In the genomic region with DNA sequence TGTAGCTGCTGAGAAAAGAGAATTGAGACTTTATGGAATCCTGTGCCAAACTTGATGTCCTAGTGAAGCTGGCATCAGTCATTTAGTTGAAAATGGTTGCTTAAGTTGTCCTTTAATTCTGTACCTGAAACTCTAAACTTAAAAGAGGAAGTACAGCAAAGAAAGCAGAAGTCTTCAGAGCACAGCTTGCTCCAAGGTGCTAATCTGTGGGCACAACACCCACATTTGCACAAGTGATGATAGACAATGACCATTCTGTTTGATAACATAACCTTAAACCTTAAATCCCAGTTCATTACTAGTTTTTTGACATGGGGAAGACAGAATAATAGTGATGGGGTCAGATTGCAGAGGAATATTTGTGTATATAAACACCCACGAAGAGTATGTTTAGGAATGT, we compare ENCODE assay signal across 26 mouse cellular contexts. TPM values are rescaled to one million over a fixed set of nuclear protein-coding genes. Genes with fewer than 3 reads are reported as not detected.
DNase-seq lines count a peak whose midpoint lies in the region; ATAC-seq and TF ChIP-seq lines count a peak whose summit lies in the region.
"Had no signal": no experiment of that assay in that cellular context is flagged by ENCODE, and none has a peak within 500 bp of the region (broad histone marks: within the 10 kb centered on the region; RNA-seq: fewer than 3 reads in every experiment).

No protein-coding gene starts in this region.

- H3K27ac ChIP-seq in intestine, embryonic 15.5 days, result no peak overlapping the region
- no peak overlapping the region for H3K27ac ChIP-seq in midbrain, postnatal 0 days (ENCODE audit: low read depth, low read length)
- H3K27ac ChIP-seq: embryonic facial prominence, embryonic 12.5 days; forebrain, embryonic 15.5 days; hindbrain, embryonic 12.5 days had no signal

- H3K9me3 ChIP-seq in G1E (replicated peaks), result no peaks in the 10 kb centered on the region
- no peaks in the 10 kb centered on the region for H3K9me3 ChIP-seq in intestine, embryonic 15.5 days
- no peaks in the 10 kb centered on the region for H3K9me3 ChIP-seq in midbrain, postnatal 0 days (ENCODE audit: low read length)
- H3K9me3 ChIP-seq: embryonic facial prominence, embryonic 12.5 days; forebrain, embryonic 15.5 days; heart, embryonic 12.5 days; hindbrain, embryonic 12.5 days had no signal

- ATAC-seq in G1E (ENCODE audit: extremely low read depth, insufficient number of reproducible peaks, low FRiP score, poor library complexity, severe bottlenecking), result peak; percentile 80
- ATAC-seq in common myeloid progenitor, adult 5-6 weeks (replicated peaks; ENCODE audit: low read depth, poor library complexity, severe bottlenecking), result peak; percentile 80
- ATAC-seq in megakaryocyte progenitor cell, adult 5-6 weeks (replicated peaks; ENCODE audit: poor library complexity), result peak; percentile 65
- no peak for ATAC-seq in intestine, embryonic 15.5 days
- ATAC-seq in midbrain, postnatal 0 days (ENCODE audit: low FRiP score), result no peak
- ATAC-seq: forebrain, embryonic 15.5 days; hindbrain, embryonic 16.5 days; inflammation-experienced regulatory T-cells, adult 6 months had no signal

- H3K36me3 ChIP-seq in G1E (replicated peaks), result no peaks in the 10 kb centered on the region
- H3K36me3 ChIP-seq in intestine, embryonic 15.5 days, result no peaks in the 10 kb centered on the region
- H3K36me3 ChIP-seq in midbrain, postnatal 0 days (ENCODE audit: insufficient read depth, low read length), result no peaks in the 10 kb centered on the region
- H3K36me3 ChIP-seq: embryonic facial prominence, embryonic 12.5 days; forebrain, embryonic 15.5 days; heart, embryonic 12.5 days; hindbrain, embryonic 12.5 days had no signal

- peaks cover 59% of the 10 kb centered on the region for H3K4me1 ChIP-seq in G1E (ENCODE audit: insufficient read depth, low read depth, low read length)
- H3K4me1 ChIP-seq in intestine, embryonic 15.5 days (replicated peaks), result no peaks in the 10 kb centered on the region
- no peaks in the 10 kb centered on the region for H3K4me1 ChIP-seq in midbrain, postnatal 0 days (ENCODE audit: insufficient read depth, low read length)
- H3K4me1 ChIP-seq: embryonic facial prominence, embryonic 12.5 days; forebrain, embryonic 15.5 days; heart, embryonic 12.5 days; hindbrain, embryonic 12.5 days had no signal

- intact Hi-C loops in heart, postnatal 14 days (cut with DNase I), result no loop called here

- 45% methylated on average over 1 of the region's 1 CpGs for WGBS in intestine, embryonic 15.5 days
- WGBS in midbrain, postnatal 0 days, result 89% methylated on average over 1 of the region's 1 CpGs

- TF ChIP-seq CTCF in G1E (IDR thresholded peaks at IDR 0.05; ENCODE audit: low read depth, low read length), result no peak
- TF ChIP-seq CTCF in midbrain, postnatal 0 days (IDR thresholded peaks at IDR 0.05), result no peak

- DNase-seq in 416B (ENCODE audit: low read depth) (peak; percentile 67), G1E (ENCODE audit: low spot score) (peak; percentile 8)
- DNase-seq in heart, postnatal 14 days, result no peak
- no peak for DNase-seq in lung, postnatal 10 days
- no peak for DNase-seq in midbrain, postnatal 0 days (ENCODE audit: low spot score)
- DNase-seq: adrenal gland, adult 2 months; adrenal gland, postnatal 36 days; cerebellum, adult 11 months; cerebellum, adult 8-10 months; cerebellum, postnatal 14 days; gastrocnemius, postnatal 10 days; heart, postnatal 36 days had no signal

- no peak overlapping the region for H3K4me2 ChIP-seq in intestine, embryonic 15.5 days (replicated peaks)
- no peak overlapping the region for H3K4me2 ChIP-seq in midbrain, postnatal 0 days (ENCODE audit: low read depth, low read length, poor library complexity, severe bottlenecking)
- H3K4me2 ChIP-seq: embryonic facial prominence, embryonic 12.5 days; forebrain, embryonic 15.5 days; heart, embryonic 12.5 days; hindbrain, embryonic 12.5 days had no signal

- no peaks in the 10 kb centered on the region for H3K27me3 ChIP-seq in G1E (ENCODE audit: insufficient read depth, low read length)
- no peaks in the 10 kb centered on the region for H3K27me3 ChIP-seq in intestine, embryonic 15.5 days (replicated peaks)
- no peaks in the 10 kb centered on the region for H3K27me3 ChIP-seq in midbrain, postnatal 0 days (ENCODE audit: insufficient read depth, low read length)
- H3K27me3 ChIP-seq: embryonic facial prominence, embryonic 12.5 days; forebrain, embryonic 15.5 days; heart, embryonic 12.5 days; hindbrain, embryonic 12.5 days had no signal

- no peak overlapping the region for H3K9ac ChIP-seq in intestine, embryonic 15.5 days
- H3K9ac ChIP-seq in midbrain, postnatal 0 days (replicated peaks; ENCODE audit: low read length, poor library complexity, severe bottlenecking), result no peak overlapping the region
- H3K9ac ChIP-seq: embryonic facial prominence, embryonic 12.5 days; forebrain, embryonic 15.5 days; heart, embryonic 12.5 days; hindbrain, embryonic 12.5 days had no signal

- no peak overlapping the region for H3K4me3 ChIP-seq in G1E (ENCODE audit: low read depth, low read length)
- no peak overlapping the region for H3K4me3 ChIP-seq in intestine, embryonic 15.5 days (replicated peaks)
- no peak overlapping the region for H3K4me3 ChIP-seq in midbrain, postnatal 0 days (ENCODE audit: low read depth, low read length)
- H3K4me3 ChIP-seq: embryonic facial prominence, embryonic 12.5 days; forebrain, embryonic 15.5 days; heart, embryonic 12.5 days; hindbrain, embryonic 12.5 days had no signal

RNA-seq across cellular contexts. Expression of gene Retnlg, which starts 3.8 kb away (rescaled TPM):
- total RNA-seq in G1E (2014; fragmentation: Nextera tagmentation) (not detected in 2 replicates), G1E (2017) (not detected in 2 replicates)
- not detected in 2 replicates for polyA plus RNA-seq in G1E (2012)
- total RNA-seq in common myeloid progenitor, adult 5-6 weeks (2017), result 5.0 and 8.2 TPM in 2 replicates
- 131 and 143 TPM in 2 replicates for total RNA-seq in megakaryocyte progenitor cell, adult 5-6 weeks (2015)
- total RNA-seq in megakaryocyte progenitor cell, adult 5-6 weeks (2017), result 34.6 and 51.2 TPM in 2 replicates
- total RNA-seq in heart, postnatal 14 days (2021), result 1 to 10 TPM; 1.1 to 1.2 TPM
- polyA plus RNA-seq in intestine, embryonic 15.5 days (2015; fragmentation: Nextera tagmentation; extraction: Ambion mirVana), result 1.6 and 1.9 TPM in 2 replicates
- total RNA-seq in midbrain, postnatal 0 days (2014; rRNA removed), result not detected in 2 replicates
- polyA plus RNA-seq in midbrain, postnatal 0 days (2015; fragmentation: Nextera tagmentation; extraction: Ambion mirVana), result 0.72 and 0.85 TPM in 2 replicates
- polyA plus RNA-seq: adrenal gland, adult 2 months; forebrain, embryonic 11.5 days; heart, embryonic 12.5 days; inflammation-experienced regulatory T-cells, adult 6 months had no signal

RNA-seq across cellular contexts. Expression of gene Retnla, which starts 26.3 kb away (rescaled TPM):
- total RNA-seq in G1E (2014; fragmentation: Nextera tagmentation), result not detected in 2 replicates
- not detected in 2 replicates for total RNA-seq in G1E (2017)
- polyA plus RNA-seq in G1E (2012), result not detected in 2 replicates
- total RNA-seq in common myeloid progenitor, adult 5-6 weeks (2017), result not detected in 2 replicates
- total RNA-seq in megakaryocyte progenitor cell, adult 5-6 weeks (2015), result not detected in 2 replicates
- not detected in 2 replicates for total RNA-seq in megakaryocyte progenitor cell, adult 5-6 weeks (2017)
- total RNA-seq in heart, postnatal 14 days (2021), result 1 to 10 TPM; 3.7 to 6.8 TPM
- not detected in 2 replicates for polyA plus RNA-seq in intestine, embryonic 15.5 days (2015; fragmentation: Nextera tagmentation; extraction: Ambion mirVana)
- total RNA-seq in midbrain, postnatal 0 days (2014; rRNA removed), result not detected in 2 replicates
- polyA plus RNA-seq in midbrain, postnatal 0 days (2015; fragmentation: Nextera tagmentation; extraction: Ambion mirVana), result not detected in 2 replicates
- polyA plus RNA-seq: embryonic facial prominence, embryonic 12.5 days; forebrain, embryonic 11.5 days; forebrain, embryonic 15.5 days; heart, embryonic 12.5 days; hindbrain, embryonic 12.5 days; hindbrain, embryonic 16.5 days; inflammation-experienced regulatory T-cells, adult 6 months had no signal

RNA-seq across cellular contexts. Expression of gene Retnlb, which starts 52.0 kb away (rescaled TPM):
- total RNA-seq in G1E (2014; fragmentation: Nextera tagmentation) (not detected in 2 replicates), G1E (2017) (not detected in 2 replicates)
- polyA plus RNA-seq in G1E (2012), result not detected in 2 replicates
- not detected in 2 replicates for total RNA-seq in common myeloid progenitor, adult 5-6 weeks (2017)
- not detected in 2 replicates for total RNA-seq in megakaryocyte progenitor cell, adult 5-6 weeks (2015)
- not detected in 2 replicates for total RNA-seq in megakaryocyte progenitor cell, adult 5-6 weeks (2017)
- total RNA-seq in heart, postnatal 14 days (2021), result not detected
- not detected in 2 replicates for polyA plus RNA-seq in intestine, embryonic 15.5 days (2015; fragmentation: Nextera tagmentation; extraction: Ambion mirVana)
- not detected in 2 replicates for total RNA-seq in midbrain, postnatal 0 days (2014; rRNA removed)
- polyA plus RNA-seq in midbrain, postnatal 0 days (2015; fragmentation: Nextera tagmentation; extraction: Ambion mirVana), result not detected in 2 replicates
- total RNA-seq: adrenal gland, adult 2 months; adrenal gland, postnatal 36 days; gastrocnemius, postnatal 10 days; heart, adult 8-10 months; heart, postnatal 36 days had no signal
- polyA plus RNA-seq: adrenal gland, adult 2 months; cortical plate, adult 2 months; embryonic facial prominence, embryonic 12.5 days; forebrain, embryonic 11.5 days; forebrain, embryonic 15.5 days; gonadal fat pad, adult 2 months; heart, embryonic 12.5 days; heart, embryonic 16.5 days; hindbrain, embryonic 12.5 days; hindbrain, embryonic 16.5 days; inflammation-experienced regulatory T-cells, adult 6 months had no signal

Comparison
In these comparisons a context has a peak if more than half of its experiments do, and no peak if none do; other contexts are left out.
1. DNase-seq: peak in 416B (single experiment) and G1E (single experiment); none in heart, postnatal 14 days (0 of 2), lung, postnatal 10 days (single experiment) and midbrain, postnatal 0 days (single experiment).
2. ATAC-seq: peak in G1E (single experiment), common myeloid progenitor, adult 5-6 weeks (single experiment) and megakaryocyte progenitor cell, adult 5-6 weeks (single experiment); none in intestine, embryonic 15.5 days (single experiment) and midbrain, postnatal 0 days (single experiment).